Mouse (Mus musculus): ENCODE data around the gene Nt5c1a.
A peak's percentile ranks its signal among the peaks of the same experiment; 100 is the strongest.
"Not testable (repeated sequence)": the region's sequence is repeated elsewhere in the genome, so short reads cannot be mapped to it uniquely, and the experiment has no call there.

Gene Nt5c1a

DNA sequence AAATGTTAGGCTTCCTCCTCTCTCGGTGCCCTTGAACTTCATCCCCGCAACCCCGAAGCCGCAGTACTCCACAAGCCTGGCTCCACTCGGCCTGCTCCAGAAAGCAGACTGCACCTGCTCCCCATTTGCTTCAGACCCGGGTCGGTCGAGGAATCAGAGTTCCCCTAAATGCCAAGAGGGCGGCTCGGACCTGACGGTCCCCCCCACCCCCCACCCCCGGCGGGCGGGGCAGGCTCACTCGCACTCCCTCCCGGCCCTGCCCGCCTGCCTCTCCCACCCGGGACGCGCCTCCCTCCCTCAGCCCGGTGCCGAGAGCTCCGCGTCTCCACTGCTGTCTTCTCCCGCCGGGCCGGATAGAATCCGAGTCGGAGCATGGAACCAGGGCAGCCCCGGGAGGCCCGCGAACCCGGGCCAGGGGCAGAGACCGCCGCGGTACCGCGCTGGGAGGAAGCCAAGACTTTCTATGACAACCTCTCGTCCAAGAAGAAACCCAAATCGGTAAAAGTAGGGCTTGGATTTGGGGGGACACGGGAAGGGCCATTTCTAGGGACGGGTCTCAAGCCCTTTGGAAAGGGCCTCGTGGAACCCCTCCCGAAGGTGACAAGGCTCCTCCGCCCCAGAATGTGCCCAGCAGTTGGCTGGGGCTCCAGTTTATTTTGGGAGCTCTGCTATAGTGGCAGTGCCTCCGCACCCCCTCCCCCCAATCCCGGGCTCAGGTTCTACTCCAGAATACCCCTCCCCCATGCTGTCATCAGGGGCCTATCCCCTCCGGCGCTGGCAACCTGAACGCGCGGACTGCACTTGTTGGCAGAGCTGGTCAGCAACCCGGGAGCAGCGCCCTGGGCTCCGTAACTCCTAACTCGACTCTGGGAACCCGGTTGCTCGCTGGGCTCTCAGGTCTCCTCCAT, at the start of gene Nt5c1a:
Nt5c1a (plus strand) TSS at position 319 of the 908 bp plus-strand sequence.
- no peak for DNase-seq

DNA sequence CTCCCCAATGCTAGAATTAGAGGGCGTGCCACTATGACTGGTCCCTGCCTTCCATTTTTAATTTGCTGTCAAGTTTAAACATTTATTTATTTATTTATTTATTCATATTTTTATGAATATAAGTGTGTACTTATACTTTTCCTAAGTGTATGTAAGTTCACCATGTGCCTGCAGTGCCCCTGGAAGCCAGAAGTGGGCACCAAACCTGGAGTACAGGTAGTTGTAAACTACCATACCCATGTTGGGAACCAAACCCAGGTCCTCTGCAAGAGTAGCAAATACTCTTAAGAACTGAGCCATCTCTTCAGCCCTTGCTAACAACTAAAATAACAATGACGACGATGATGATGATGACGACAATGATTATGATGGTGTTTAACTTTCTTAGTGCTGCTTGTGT, 49.3 kb upstream of the Nt5c1a start:
- no peak for DNase-seq

DNA sequence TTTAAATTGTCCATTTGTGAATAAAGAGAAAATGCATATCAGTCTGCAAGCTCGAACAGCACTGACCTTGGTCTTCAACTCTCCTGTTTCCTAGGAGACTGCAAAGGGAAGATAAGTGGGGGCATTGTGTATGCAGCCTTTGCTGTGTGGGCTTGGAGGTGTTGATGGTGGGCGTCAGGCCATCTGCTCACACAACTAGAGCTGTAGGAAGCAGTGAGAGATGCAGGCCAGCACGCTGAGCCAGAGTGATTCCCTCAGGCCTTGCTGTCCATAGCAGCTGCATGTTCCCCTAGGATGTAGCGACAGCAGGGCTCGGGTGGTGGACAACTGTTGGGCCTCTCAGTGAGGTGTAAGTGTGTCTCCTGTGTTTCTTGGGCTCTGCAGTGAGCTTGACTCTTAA, 48.3 kb upstream of the Nt5c1a start:
- DNase-seq = no peak

DNA sequence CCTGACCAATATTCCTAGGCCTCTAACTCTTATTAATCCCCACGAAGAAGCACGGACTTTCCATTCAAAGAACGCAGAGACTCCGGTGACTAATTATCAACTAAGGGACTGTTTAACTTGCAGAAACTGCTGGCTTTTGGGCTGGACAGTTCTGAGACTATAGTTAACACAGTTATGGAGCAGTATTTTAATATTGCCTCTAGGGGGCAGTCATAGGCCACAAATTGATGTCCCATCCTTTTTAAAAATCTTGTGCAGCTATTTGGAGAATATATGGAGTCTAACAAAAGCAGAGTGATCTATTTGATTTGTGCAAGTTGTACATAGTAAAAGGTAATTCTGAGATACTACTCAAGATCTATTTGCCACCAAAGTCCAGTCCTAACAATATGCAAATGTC, 46.3 kb upstream of the Nt5c1a start:
- peak; percentile 62 for DNase-seq

DNA sequence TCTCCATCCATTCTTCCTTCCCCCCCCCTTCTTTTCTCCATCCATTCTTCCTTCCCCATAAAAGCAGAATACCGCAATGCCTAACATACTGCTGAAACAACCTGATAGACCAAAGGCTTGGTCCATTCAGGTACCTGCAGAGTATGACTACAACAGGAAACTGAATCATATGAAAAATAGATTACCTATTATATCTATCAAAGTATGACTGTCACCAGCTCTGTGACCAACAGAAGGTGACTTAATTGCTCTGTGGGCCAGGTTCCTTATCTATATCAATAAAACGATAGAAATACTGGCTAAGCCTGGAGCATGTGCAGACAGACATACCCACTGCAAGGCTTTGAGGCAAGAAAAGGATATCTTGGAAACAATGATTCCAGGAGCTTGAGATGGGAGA, 45.9 kb upstream of the Nt5c1a start:
- no peak for DNase-seq

DNA sequence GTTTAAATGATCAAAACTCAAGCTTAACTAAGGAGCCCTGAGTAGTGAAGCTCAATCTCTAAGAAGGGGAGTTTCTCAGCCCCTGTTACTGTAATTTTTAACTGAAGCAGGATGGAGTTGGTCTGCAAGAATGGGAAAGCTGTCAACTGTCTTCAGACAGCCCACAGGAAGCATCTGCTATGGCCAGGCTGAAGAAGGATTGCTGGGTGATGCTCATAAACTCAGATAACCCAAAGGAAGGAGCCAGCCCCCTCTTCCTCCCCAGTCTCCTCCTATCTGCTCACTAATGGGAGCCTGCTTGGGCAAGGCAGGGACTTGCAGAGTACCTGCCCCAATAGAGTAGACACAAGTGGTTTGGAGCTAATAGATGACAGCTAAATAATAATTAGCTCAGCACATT, 45.5 kb upstream of the Nt5c1a start:
- no peak for DNase-seq

DNA sequence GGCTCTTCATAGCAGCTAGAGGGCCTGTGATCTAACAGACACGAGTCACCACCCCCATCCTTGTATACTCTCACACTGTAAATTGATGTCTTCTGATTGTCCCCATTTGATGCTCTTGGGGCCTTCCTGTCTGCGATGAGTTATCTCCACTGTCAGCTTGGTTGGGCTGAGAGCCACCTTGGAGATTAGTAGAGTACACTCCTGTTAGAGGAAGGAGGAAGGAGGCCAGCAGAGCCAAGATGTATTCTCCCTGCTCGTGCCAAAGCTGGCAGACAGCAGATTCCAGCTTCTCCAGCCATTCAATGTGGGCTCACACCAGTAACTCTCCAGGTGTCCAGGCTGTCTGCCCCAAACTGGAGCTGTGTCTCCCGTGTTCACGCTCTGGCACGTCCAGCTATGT, 40.7 kb upstream of the Nt5c1a start:
- no peak for DNase-seq

DNA sequence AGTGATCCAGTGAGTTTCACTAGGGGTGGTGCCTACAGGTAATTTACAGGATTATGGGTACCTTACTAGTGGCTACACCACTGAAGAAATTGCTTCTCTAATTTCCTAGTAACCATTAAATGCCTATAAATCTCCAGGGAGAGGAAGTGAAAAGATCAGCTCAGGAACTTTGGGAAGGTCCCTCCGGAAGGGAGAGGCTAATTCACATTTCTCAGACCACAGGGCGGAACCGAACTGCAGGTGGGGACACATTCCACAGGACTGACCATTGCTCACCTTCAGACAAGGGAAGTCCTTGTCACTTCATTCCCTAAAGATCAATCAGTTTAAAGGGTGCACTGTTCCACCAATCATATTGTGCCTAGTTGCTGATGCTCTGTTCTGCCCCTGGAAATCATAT, 40.1 kb upstream of the Nt5c1a start:
- not testable (repeated sequence) for DNase-seq

DNA sequence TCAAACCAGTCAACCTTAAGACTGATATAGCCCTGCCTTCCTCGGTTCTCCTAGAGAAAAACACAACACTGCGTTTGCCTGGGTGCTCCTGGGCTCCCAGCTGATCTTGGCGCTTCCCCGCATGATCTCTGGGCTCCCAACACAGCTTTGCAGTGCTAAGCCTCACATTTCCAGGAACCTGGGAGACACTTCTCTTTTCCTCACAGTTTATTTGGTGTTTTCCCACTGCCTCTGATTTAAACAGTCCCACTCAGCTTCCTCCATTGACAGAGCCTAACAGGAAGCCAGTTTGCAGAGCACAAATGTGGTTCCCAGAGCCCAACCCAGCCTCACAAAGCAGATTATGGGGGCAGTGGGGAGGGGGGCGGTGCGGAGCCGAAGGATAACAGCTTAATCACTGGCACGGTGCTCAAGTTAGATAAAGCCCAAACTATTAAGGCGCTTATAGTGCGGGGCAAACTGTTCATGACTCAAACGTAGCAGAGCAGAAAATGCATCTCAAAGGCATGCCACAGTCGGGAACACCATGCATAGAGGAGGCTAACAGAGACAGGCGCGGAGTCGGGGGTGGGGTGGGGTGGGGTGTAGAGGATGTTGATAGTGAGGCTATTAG, 38.9 kb upstream of the Nt5c1a start:
- no peak for DNase-seq

DNA sequence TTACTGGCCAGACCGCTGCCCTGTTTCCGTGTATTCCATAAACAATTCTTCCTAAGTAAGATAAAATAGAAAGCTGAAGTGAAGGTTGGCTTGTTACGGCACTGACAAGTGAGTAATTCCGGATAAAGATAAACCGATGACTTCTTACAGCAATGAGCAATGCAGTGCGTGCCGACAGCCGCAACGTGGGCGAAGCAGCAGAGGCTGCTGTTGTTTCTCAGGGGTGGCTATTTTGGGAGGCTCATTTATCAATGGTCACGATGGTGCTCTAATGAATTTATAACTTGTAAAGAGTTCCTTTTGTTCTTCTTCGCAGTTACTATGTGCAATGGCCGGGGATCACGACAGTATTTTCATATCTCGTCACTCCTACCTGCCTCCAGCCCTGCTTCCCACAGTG, 37.1 kb upstream of the Nt5c1a start:
- DNase-seq = no peak

DNA sequence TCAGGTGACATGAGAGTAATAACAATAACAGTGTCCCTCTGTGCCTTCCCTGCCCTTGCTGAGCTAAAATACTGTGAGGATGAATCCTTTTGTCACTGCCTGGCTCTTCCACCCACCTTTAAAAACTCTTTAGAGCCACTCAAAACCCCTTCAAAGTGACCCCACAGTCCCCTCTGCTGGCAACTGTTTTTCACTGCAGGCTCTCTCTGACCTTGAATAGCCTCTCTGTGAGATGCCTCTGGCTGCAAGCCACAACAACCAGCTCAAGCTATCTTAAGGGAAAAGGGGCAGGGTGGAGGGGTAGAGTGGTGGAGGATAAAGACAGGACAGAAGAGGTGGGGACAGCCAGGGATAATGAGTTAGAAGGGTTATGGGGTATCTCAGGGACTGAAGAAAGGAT, 29.5 kb upstream of the Nt5c1a start:
- DNase-seq = no peak

DNA sequence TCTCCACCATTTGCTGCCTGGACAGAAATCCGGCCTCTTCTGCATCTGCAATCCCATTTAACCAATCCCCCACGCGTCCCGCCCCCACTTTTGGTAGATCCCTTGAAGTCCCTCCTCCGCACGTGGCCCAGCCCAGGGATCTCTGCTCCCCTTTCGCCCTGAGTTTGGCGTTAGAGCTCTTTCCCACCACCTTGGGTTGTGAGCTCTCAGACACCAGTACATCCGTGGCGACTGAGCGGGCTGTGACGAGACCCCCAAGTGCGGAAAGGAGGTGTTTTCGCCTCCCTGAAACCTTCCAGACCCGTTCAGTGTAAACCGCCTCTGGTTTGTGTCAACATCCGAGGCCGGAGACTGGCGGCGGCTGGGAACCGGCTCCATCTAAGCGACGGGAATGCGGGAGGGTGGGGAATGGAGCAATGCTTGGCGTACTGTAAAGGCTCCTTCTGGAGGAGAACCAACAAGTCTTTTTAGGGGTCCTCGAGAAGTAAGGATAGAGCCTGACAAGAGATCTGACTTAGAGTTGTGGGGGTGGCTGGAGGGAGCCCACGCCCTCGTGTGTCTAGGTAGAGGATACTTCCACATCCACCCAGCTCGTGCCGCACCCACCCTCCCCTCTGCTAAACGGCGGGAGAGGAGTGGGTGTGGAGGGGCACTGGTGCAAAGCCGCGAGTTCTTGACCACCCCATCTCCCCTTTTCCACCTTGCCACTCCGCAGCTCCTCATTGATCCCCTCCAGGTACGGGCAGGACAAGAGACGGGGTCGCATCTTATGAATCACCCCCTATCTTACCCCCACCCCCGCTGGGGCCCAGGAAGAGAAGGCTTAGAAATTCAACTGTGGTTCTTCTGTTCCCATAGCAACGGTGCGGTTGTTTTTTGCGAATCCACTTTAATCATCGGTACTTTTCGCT, 18.7 kb upstream of the Nt5c1a start, which contains the start of gene Hpcal4:
Hpcal4 (plus strand) TSS at position 900 of the 911 bp plus-strand sequence.
- DNase-seq = peak; percentile 8

DNA sequence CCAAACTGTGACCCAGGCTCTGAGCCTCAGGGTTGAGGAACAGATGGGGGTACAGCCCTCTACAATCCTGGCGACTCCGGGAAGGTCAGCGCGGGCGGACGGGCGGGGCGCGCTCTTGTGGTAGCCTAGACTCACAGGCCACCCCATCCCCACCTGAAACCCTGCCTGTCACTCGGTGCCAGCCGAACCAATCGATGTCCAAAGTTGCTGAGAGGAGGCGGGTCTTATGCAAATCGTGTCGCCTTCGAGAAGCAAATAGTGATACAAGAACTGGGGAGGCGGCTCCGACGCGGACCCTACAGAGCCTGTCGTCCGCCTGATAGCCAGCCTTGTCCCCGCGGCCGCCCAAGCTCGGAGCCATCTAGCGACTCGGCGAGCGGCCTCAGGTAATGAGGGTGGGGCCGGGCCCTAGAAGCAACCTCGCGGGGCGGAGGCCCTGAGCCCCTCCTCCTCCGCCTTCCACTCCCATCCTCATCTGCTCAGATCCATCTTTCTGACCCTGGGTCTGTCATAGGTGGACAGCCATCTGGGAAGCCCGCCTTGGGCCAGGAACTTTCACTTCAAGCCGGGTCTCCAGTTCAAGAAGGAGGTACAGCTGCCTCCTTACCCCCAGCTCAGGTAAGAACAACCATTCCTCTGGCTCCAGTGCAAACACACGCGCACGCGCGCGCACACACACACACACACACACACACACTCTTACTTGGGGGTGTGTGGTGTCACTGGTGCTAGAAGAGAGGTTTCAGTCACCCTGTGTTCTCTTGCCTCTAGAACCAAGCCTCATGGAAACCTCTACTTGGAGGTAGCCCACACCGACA, 17.9 kb upstream of the Nt5c1a start:
- DNase-seq = peak; percentile 74

DNA sequence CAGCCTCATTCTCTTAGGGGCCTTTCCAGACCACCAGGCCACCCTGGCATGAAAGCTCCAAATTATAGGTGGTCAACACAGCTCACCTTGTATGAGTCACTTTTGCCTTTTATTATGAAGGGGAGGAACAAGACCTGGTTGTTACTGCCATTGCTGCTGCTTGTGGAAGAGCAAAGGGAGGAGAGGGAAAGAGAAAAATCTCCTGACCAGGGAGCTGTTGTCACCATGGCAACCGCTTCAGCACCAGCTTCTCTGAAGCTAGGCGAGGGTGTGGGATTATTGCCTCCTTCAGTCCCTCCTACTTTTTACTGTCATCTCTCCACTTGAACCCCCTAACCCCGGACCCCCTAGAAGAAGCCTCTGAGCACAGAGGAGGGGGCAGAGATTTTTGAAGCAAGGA, 16.5 kb upstream of the Nt5c1a start:
- DNase-seq = no peak

DNA sequence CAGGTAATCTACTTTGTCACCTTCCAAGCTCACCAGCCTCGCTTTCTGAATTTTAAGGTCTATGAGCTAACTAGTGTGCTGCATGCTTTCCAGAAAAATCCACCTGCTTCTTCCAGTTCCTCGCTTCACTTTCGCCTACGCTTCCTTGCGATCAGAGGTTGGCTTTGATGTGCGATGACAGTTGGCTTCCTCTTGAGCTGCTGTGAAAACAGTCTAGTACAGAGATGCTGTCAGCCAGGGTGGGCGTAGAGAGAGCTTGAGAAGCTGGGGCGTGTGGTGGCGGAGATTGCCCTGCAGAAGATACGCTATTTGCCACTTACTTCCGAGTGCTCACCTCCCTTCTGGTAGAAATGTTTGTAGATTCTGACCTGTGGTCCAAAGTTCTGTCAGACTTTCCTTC, 9.0 kb upstream of the Nt5c1a start:
- no peak for DNase-seq

DNA sequence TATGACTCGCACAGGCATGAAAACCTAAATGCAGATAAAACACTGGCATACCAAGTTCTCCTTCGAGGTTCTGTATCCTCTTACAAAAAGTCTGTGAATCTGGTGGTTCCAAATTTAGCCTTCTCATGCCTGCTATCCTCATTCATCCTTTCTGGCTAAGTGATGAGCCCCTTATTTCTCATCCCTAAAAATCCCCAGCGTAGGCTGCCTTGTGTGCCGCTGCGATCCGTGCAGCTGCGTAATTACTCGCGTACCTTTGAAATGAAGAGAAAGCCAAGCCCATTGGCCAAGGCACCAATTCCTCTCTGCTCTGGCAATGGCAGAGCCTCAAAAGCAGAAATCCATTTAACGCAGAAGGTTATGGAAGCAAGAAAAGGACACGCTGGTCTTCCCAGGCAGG, 7.5 kb upstream of the Nt5c1a start:
- no peak for DNase-seq

DNA sequence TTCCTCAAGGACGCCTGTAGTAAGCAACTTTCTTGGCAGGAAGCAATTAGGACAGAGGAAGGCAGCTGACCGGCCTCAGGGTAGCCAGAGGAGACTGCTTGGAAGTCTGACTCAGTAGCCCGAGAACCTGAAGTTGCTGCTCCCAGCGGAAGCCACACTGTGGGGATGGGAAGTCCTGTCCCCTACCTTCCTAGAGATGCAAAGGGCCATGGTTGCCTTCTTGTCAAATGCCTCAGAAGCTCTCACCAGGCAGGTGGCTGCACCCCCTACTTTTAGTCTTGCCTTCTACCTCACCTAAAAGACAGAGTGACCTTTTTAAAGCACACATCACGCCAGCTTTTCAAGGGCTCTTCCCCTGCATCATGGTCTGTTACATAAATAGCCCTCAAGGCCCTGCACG, 4.6 kb upstream of the Nt5c1a start:
- DNase-seq = peak; percentile 22

DNA sequence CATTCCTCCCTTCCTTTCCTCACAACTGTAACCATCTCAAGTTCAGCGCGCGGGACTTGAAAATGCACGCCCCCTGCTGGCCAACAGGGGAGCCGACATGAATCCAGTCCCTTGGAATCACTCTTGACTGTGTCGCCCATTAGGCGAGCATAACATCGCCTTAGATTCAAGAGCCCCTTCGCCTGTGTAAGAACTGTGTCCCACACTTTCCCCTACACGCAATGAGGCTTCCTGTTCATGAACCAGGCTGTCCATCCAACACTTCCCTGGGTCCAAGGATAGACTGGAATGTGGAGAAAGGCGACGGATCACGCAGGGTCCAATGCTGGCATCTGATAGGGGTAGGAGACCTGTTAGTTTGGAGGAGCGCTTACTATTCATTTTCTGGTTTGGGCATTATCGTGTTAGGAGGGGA, 526 bp upstream of the Nt5c1a start:
- DNase-seq = peak; percentile 58

DNA sequence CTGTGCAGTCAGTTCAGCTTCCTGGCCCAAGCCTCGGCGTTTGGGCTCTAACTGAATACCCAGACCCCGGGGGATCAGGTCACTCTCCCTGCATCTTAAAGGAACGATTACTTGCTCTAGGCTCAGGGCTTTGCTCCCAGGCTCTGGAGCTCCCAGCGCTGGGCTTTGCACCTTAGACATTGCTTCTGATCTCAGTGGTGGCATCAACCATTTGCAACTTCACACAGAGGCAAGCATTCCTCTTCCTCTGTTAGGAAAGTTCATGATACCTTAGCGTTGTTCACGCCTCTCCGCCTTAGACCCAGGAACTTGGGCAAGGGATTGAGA, 753 bp downstream of the Nt5c1a start:
- DNase-seq = no peak

DNA sequence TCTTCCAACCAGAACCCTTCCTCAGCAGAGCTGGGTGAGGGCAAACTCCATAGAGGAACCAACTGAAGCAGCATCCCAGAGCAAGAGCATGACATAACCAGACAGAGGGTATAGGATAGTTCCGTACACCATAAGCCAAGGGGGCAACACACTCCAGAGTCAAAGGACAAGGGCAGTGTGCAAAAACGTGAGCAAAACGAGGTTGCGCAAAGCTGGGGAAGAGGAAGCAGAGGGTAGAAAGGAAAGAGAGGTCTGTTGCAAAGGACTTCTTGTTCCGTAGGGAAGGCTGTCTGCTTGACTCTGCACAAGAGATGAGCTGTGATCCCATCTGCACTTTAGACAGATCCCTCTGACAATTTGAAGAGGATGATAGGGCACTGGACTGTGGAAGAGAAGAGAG, 6.0 kb downstream of the Nt5c1a start:
- no peak for DNase-seq

DNA sequence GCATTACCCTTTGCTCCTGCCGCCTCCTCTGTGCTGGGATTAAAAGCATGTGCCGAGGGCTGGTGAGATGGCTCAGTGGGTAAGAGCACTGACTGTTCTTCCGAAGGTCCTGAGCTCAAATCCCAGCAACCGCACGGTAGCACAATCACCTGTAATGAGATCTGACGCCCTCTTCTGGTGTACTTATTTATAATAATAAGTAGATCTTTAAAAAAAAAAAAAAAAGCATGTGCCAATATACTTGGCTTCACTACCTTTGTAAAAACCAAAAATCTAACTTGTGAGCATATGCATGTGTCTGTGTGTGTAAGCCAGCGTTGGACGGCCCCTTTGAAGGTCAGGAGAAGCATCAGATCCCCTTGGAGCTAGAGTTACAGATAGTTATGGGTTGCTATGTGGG, 9.7 kb downstream of the Nt5c1a start:
- DNase-seq = no peak

DNA sequence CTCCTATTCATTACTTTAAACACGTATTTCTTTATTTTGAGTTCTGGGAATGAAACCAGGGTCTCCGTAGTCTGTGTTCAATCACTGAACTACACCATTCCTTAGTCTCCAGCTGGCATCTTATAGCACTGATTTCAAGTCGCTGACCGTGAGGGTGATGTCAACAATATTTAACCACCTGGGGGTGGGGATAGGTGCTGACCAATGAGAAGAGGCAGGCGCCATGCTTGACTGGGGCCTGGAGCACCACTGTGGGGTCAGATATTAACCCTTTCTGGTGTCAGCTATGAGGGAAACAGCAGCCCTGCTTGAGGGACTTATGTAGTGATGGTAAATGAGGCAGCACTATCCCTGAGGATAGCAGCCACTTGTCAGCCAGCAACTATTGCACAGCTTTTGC, 10.1 kb downstream of the Nt5c1a start:
- DNase-seq = no peak

DNA sequence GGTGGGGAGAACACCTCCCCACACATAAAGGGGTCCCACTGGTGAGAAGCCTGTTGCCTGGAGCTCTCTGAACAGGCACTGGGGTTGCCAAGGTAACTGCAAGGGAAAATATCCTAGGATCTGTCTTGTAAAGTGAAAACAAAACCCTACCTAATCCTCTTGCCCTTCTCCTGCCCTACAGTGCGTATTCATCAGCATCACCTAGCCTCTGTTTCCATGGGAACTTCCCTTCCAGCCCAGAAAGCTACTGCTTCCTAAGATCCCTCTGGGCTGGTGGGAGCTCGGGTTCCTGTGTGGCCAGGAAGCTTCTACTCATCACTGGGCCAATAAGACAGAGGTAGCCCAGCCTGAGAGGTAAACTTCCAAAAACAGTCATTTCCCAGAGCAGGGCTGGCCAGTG, 11.0 kb downstream of the Nt5c1a start:
- no peak for DNase-seq
